Mouse (Mus musculus): ENCODE measurements at regions not wholly inside any gene's neighbourhood (a gene's known extent, or its start where the extent isn't known, plus 50 kb on each side); places are given as distances from the start of the nearest gene placed in this dataset.

- no peak for ATAC-seq (ENCODE audit: extremely low read depth, insufficient number of reproducible peaks, low FRiP score, poor library complexity, severe bottlenecking)
These were observed 241.2 kb downstream of the Cog6 start for GRCm38 (mm10) chr3:52775875-52776274.

DNA sequence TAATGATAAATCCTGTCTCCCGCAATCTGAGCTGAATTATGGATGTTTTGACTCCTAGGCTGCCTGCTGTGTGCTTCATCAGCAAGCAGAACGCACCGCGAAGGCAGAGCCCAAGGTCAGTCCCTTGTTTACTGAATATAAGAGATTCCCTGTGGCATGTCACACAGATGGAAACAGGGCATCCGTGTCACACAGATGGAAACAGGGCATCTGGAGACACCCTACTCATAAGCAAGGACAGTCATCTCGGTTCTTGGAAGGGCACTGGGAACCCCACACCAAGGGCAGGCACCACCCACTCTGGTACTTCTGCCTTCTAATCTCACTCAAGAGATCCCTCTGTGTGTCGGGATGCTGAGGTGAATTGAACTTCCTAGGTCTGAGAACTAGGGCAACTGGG lies 241.9 kb downstream of the Cog6 start:
- ATAC-seq (ENCODE audit: extremely low read depth, insufficient number of reproducible peaks, low FRiP score, poor library complexity, severe bottlenecking): no peak

GRCm38 (mm10) chr3:52774734-52775133 lies 242.3 kb downstream of the Cog6 start:
- no peak for ATAC-seq (ENCODE audit: extremely low read depth, insufficient number of reproducible peaks, low FRiP score, poor library complexity, severe bottlenecking)

DNA sequence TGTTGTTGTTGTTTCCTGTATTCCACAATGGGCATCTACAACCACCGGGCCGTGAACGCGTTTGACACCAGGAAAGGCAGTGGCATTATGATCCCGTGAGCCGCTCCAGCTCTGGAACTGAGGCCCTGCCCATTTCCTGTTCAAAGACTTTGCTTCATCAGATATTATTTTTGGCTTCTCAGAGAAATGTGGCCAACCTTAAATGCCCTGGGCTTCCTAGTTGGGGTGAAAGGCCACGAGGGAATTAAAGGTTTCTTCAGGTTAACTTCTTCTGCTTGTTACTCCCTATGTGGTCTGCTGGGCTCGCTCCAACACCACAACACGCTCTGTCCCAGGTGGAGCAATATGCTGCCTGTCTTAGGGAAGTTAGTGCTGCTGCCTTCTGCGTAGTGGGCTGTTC lies 249.8 kb downstream of the Cog6 start:
- ATAC-seq (ENCODE audit: extremely low read depth, insufficient number of reproducible peaks, low FRiP score, poor library complexity, severe bottlenecking): no peak

GRCm38 (mm10) chr3:52766841-52767240 lies 250.2 kb downstream of the Cog6 start:
- ATAC-seq (ENCODE audit: extremely low read depth, insufficient number of reproducible peaks, low FRiP score, poor library complexity, severe bottlenecking): no peak

DNA sequence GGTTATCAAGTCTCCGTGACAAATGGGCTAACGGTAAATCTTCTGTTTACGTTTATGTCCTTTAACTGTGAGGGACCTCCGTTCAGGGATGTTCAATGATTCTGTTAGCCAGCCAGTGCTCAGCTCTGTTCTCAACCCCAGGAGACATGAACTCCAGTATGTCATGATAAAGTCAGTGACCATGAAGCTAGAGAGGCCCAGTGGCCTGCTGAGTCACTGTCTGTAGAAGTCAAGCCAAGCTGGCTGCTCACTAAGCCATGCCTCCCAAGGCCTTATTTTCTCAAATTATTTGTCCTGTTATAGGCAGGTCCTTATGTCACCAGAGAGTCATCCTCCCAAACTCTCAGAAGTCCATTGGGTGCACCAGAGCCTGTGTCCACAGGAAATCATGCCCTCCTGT lies 252.9 kb downstream of the Cog6 start:
- ATAC-seq (ENCODE audit: extremely low read depth, insufficient number of reproducible peaks, low FRiP score, poor library complexity, severe bottlenecking): no peak

- no peak for ATAC-seq (ENCODE audit: extremely low read depth, insufficient number of reproducible peaks, low FRiP score, poor library complexity, severe bottlenecking)
These were observed 253.4 kb downstream of the Cog6 start for GRCm38 (mm10) chr3:52763660-52764059.

DNA sequence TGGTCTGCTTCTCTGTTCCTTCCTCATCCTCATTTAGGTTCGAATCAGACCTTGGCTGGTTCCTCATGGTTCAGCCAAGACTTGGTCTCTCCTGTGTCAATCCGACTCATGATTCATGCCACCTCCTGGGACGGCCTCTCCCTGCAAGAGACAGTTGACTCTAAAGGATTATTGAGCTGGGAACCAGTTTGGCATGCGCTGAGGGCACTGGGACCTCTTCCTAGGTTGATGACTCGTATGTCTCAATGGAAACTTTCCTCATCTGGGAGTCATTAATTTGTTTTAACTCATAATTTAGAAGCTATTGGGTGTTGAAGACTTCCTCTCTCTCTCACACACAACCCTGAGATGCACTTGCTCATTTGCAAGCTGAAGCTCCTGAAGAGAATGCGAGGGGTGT lies 254.5 kb downstream of the Cog6 start:
- no peak for ATAC-seq (ENCODE audit: extremely low read depth, insufficient number of reproducible peaks, low FRiP score, poor library complexity, severe bottlenecking)

- no peak for ATAC-seq (ENCODE audit: extremely low read depth, insufficient number of reproducible peaks, low FRiP score, poor library complexity, severe bottlenecking)
These were observed 257.2 kb downstream of the Cog6 start for GRCm38 (mm10) chr3:52759846-52760245.

GRCm38 (mm10) chr3:52758561-52758960 lies 258.5 kb downstream of the Cog6 start:
- peak; percentile 66 for ATAC-seq (ENCODE audit: extremely low read depth, insufficient number of reproducible peaks, low FRiP score, poor library complexity, severe bottlenecking)

GRCm38 (mm10) chr3:52756816-52757215 lies 260.2 kb downstream of the Cog6 start:
- no peak for ATAC-seq (ENCODE audit: extremely low read depth, insufficient number of reproducible peaks, low FRiP score, poor library complexity, severe bottlenecking)

DNA sequence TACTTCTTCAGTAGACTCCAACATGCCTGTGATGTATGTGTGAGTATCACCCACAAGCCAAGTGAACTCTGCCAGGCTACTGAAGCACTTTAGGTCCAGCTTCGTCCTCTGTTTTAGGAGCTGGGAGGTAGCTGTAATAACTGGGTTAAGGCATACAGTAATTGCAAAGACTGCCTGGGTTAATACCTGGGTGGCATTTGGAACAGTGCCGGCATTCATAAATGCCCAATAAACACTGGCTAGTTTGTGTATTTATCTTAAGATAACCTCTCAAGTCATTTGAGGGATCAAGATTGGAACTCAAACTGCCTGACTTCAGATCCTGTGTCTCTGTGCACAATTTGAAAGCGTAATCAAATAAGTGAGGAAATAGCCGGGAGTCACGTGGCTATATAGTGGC lies 261.0 kb downstream of the Cog6 start:
- no peak for ATAC-seq (ENCODE audit: extremely low read depth, insufficient number of reproducible peaks, low FRiP score, poor library complexity, severe bottlenecking)

GRCm38 (mm10) chr3:52754978-52755377 lies 262.1 kb downstream of the Cog6 start:
- ATAC-seq (ENCODE audit: extremely low read depth, insufficient number of reproducible peaks, low FRiP score, poor library complexity, severe bottlenecking): peak; percentile 83

DNA sequence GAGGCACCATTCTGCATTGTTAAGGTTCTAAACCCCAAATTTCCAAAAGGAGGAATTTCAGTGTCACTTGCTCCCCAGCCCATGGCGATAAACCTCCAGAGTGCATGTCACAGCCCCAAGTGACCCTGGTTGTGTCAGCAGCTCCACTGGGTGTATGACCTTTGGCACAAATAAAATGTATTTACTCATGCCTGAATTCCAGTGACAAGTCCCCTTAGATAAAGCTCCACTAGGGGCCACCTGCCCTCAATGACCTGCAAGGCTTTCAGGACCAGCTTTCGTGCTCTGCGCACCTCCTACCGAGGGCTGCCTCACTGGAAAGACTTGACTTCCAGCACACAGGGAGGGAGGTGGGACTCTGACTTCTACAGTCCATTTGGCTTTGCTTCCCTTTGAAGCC lies 262.6 kb downstream of the Cog6 start:
- no peak for ATAC-seq (ENCODE audit: extremely low read depth, insufficient number of reproducible peaks, low FRiP score, poor library complexity, severe bottlenecking)

GRCm38 (mm10) chr3:52746917-52747316 lies 270.1 kb downstream of the Cog6 start:
- ATAC-seq (ENCODE audit: extremely low read depth, insufficient number of reproducible peaks, low FRiP score, poor library complexity, severe bottlenecking): no peak

DNA sequence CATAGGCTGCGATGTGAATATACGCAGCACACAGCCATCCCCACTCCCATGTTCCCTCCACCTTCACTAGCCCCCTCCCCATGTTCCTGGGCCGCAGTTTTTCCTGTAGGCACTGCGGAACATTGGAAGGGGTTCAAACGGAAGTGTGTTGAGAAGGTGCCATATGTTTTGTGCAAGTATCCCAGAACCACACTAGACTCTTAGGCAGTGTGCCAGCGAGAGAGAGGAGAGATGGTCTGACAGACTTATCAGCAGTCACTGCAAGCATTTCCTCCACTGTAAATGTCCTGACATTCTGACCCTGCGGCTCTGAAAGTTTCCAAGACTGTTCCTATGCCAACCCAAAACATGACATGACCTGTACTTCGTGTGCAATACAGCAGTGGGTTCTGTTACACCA lies 272.7 kb downstream of the Cog6 start:
- no peak for ATAC-seq (ENCODE audit: extremely low read depth, insufficient number of reproducible peaks, low FRiP score, poor library complexity, severe bottlenecking)

DNA sequence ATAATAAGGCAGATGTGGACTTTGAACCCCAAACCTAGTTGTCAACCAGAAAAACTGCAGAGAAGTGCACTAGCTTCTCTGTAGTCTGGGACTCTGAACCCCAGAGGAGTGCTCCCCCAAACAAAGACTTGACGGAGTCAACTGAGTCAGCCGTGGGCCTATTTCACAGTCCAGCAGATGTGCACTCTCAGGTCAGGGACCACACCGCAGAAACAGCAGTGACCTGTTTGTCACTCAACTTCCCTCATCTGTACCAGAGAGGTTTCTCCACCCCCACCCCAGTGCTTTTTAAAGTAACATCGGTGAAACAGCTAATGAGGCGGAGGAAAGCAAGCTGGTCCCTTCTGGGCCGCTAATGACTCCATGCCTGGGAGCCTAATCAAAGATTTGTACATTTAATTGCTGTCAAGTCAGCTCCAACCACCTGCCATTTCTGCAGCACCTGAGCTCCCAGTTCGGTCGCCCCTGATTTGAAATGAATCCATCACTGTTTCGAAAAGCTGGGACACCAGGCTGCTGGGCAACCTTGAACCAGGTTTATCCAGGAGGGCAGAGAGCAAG lies 276.5 kb downstream of the Cog6 start:
- no peak for ATAC-seq (ENCODE audit: extremely low read depth, insufficient number of reproducible peaks, low FRiP score, poor library complexity, severe bottlenecking)

- peak; percentile 77; the same call in 1 of the 2 replicates for ATAC-seq (ENCODE audit: extremely low read depth, insufficient number of reproducible peaks, low FRiP score, poor library complexity, severe bottlenecking)
These were observed 277.5 kb downstream of the Cog6 start for GRCm38 (mm10) chr3:52739526-52739925.

DNA sequence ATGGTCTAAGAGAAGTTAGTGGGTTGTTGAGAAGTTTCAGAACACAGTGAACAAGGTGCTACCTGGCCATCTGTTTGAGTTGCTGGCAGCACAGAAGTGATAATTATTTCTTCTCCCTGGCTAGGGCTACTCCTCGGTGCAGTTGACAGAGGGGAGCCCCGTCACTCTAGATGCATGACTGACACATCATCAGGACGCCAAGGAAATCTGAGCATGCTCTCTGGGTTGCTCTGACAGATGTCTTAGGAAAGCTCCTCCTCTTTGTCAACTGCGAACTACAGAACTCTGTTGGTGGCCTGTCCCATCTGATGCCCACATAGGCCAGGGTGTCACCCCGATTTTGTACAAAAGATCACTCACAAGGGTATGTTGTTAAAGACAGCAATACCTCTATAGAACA lies 278.7 kb downstream of the Cog6 start:
- no peak for ATAC-seq (ENCODE audit: extremely low read depth, insufficient number of reproducible peaks, low FRiP score, poor library complexity, severe bottlenecking)

GRCm38 (mm10) chr3:52735939-52736338 lies 281.1 kb downstream of the Cog6 start:
- no peak for ATAC-seq (ENCODE audit: extremely low read depth, insufficient number of reproducible peaks, low FRiP score, poor library complexity, severe bottlenecking)

DNA sequence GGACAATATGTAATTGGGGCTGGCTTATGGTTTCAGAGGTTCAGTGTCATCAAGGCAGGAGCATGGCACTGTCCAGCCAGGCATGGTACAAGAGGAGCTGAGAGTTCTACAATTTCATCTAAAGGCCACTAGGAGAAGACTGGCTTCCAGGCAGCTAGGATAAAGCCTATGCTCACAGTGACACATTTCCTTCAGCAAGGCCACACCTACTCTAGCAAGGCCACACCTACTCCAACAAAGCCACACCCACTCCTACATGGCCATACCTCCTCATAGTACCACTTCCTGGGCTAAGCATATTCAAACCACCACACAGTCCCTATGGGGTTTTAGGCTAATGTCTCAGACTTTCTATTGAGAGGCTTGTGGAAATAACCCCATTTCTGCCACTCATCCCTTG lies 285.1 kb downstream of the Cog6 start:
- peak; percentile 59 for ATAC-seq (ENCODE audit: extremely low read depth, insufficient number of reproducible peaks, low FRiP score, poor library complexity, severe bottlenecking)

- no peak for ATAC-seq (ENCODE audit: extremely low read depth, insufficient number of reproducible peaks, low FRiP score, poor library complexity, severe bottlenecking)
These were observed 285.5 kb downstream of the Cog6 start for GRCm38 (mm10) chr3:52731491-52731890.
